Mouse (Mus musculus) urinary bladder, postnatal 10 days (tissue): ENCODE measurements around the gene Usp16.

ENCODE experiments used
- DNase-seq: peaks from one replicate; pipeline ENCODE4 v3.0.0; 2022; ENCODE audit warnings: low spot score

The Usp16 gene

DNA sequence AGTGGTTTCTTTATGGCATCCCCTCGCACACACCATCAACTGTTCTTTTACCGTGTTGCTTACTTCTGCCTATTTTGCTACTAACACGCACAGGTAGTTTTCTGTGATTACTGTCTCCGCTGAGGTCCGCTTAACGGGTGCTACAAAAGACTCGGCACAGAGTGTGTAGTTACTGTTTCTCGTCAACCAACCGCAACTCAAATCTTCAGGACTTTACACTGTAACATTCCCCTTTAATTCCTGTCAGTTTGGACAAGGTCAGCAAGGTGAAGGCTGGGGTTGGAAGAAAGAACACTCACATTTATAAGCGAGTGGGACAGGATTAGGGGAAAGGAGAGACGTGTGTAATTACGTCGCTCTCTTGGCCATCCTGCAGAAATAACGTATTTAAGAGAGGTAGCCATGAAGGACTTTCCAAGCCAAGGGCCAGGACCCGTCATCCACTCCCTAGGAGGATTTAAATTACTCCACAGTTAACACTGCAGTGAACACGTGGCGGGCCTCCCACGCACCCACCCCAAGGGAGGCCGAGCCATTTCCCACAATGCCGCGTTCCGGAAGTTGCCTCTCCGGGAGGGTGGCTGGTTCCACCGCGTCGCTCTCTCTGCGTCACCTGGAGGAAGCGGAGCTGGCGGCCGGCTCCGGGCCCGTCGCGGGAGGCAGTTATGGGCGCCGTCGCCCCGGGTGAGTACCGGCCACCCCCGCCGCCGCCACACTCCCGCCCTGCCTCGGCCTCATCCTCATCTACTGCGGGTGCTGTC, at the start of gene Usp16:
Usp16 (plus strand) TSS at position 285 of the 761 bp plus-strand sequence.
- DNase-seq, result peak; percentile 82

DNA sequence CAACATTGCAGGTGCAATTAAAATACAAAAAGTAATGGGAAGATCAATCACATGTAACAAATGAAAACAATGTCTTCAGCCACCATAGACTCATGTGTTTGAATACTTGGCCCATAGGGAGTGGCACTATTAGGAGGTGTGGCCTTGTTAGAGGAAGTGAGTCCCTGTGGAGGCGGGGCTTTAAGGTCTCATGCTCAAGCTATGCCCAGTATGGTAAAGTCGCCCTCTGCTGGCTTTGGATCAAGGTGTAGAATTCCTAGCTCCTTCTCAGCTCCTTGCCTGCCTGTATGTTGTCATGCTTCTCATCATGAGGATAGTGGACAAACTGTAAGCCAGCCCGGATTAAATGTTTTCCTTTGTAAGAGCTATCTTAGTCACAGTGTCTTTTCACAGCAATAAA, 49.5 kb upstream of the Usp16 start:
- DNase-seq, result no peak

GRCm38 (mm10) chr16:87420662-87421061, 33.8 kb upstream of the Usp16 start:
- no peak for DNase-seq

DNA sequence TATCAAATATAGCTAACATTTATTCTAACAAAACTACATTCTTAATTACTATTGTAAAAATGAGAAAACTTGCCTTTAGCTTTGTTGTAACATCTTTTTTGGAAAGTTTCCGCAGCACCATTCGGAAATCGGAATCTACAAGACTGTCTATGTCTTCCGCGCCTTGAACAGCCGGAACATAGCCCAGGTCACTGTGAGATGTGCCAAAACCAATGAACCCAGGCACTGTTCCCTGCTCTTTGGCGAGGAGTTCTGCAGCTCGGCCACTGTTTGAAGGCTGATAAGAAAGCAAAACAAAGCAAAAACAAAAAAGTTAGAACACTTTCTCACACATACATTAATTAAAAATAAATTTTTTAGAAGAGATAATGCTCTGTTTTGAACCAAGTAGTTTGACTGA, 27.0 kb upstream of the Usp16 start:
- no peak for DNase-seq

- DNase-seq, result peak; percentile 97
Observed at GRCm38 (mm10) chr16:87432033-87432814, 22.3 kb upstream of the Usp16 start, which contains the start of gene Ltn1. Gene Ltn1, minus strand, starts transcription at chr16:87432612.

DNA sequence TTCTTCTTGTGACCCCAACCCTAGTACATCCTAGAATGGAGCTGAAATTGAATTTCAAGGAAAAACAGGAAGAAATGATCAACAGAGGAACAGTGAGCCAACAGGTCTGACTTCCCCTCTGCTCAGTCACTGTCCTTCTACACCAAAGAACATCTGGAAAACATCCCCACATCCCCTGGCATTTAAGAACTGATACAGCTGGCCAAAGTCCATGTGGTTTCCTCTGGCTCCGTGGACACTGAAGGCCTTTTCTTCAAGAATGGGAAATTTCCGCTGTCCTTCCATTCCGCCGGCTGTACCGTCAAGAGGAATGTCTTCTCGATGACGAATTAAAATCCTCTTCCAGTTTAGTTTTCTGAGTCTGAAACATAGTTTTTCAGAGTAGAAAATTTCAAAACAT, 20.2 kb upstream of the Usp16 start:
- no peak for DNase-seq

- no peak for DNase-seq
Observed at GRCm38 (mm10) chr16:87434946-87435345, 19.6 kb upstream of the Usp16 start.

DNA sequence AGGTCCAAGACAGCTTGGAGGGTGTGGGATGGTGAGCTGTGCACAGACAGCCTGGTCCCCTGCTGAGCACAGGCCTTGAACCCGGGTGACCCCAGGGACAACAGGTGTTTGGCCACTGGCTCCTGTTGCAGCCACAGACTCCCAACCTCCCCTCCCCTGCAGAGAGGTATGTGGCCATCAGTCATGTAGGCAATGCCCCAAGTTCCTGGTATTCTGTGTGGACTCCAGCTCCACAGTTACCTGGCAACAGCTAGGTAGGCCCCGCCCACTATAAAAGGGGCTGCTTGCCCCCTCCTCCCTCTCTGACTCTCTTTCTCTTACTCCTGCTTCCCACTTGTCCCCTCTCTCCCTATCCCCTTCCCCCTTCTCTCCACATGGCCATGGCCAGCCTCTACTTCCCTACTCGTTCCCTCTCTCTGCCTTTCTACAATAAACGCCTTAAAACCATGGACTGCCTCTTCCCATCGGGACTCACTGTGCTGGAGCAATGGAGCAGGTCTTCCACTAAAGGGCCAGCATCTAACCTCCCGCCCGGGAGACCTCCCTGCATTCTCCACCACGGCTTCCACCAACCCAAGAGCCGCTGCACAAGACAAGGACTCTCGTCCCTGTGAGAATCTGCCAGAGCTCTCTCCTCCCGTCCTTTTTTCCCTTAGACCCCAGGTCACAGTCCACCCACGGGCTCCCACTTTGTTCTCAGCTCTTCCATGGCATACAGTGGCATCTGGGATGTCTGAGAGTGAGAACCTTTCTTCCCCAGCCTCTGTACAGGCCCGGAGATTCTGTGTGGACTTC, 18.9 kb upstream of the Usp16 start:
- DNase-seq, result no peak

- no peak for DNase-seq
Observed at GRCm38 (mm10) chr16:87437096-87437495, 17.4 kb upstream of the Usp16 start.

GRCm38 (mm10) chr16:87438697-87439096, 15.8 kb upstream of the Usp16 start:
- DNase-seq, result no peak

GRCm38 (mm10) chr16:87440184-87440686, 14.3 kb upstream of the Usp16 start, which contains the start of gene Rwdd2b:
Gene Rwdd2b, minus strand, starts transcription at chr16:87440573.
- DNase-seq, result peak; percentile 69

DNA sequence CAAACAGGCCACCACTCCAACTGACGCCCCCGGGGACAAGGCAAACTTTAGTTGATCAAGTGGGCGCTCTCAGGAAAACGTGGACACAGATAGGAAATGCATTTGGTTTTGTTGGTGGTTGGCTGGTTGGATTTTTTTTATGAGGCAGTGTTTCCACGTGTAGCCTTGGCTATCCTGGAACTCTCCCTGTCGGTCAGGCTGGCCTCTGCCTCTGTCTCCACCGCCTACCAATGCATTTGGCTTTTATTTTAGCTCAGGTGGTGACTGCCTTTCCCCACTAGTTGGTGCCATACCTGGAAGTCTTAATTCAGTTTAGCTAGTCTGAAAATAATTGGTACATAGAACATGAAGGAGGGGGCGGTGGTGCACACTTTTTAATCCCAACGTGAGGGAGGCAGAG, 13.4 kb upstream of the Usp16 start:
- no peak for DNase-seq

DNA sequence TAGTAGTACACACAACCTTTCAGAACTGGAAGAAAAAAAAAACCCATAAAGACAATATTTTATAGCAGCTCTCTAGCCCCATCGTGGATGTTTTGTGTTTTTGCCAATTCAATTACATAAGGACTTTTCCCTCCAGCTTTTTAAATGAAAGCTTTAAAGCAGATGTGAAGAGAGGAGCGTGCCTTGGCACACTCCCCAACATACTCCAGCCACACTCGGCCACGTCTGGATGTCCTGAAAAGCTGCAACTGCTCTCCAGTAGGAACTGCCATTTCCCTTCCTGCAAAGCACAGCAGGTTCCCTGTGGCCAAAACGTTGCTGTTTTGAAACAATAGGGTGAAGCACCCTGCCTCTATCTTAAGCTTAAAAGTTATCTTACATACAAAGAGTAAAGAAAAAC, 12.2 kb upstream of the Usp16 start:
- DNase-seq, result no peak

- DNase-seq, result no peak
Observed at GRCm38 (mm10) chr16:87443245-87443644, 11.3 kb upstream of the Usp16 start.

- no peak for DNase-seq
Observed at GRCm38 (mm10) chr16:87444071-87444470, 10.4 kb upstream of the Usp16 start.

GRCm38 (mm10) chr16:87445110-87445509, 9.4 kb upstream of the Usp16 start:
- no peak for DNase-seq

GRCm38 (mm10) chr16:87445528-87445927, 9.0 kb upstream of the Usp16 start:
- DNase-seq, result no peak

DNA sequence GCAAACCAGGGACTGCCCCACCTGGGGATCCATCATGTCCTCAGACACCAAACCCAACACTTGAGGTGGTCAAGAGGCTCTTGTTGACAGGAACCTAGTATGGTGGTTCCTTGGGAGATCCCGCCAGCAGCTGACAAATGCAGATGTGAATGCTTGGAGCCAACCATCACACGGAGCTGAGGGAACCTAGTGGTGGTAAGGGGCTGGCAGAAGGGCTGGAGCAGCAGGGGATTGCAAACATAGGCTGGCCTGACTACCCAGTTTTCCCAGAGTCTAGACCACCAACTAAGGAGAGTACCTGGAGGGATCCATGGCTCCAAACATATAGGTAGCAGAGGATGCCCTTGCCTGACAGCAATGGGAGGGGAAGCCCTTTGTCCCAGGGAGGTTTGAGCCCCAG, 1.3 kb upstream of the Usp16 start:
- DNase-seq, result no peak

DNA sequence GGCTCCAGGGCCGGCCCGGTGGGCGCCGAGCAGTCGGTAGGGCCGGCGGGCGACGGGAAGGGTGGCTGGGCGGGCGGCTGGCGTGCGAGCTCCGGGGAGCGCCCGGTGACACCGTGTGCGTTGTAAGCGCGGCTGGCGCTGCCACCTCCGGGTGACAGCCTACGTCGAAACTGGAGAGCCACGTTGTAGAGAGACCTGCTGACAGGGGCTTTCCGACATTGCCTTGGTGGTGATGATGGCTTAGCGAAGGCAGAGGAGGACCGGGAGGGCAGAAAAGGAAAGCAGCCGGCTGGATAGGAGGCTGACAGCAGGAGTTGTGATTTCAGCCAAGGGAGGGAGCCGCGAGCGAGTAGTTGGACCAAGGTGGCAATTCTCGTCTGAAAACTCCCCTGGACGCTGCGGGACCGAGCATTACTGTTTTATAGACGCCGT, 693 bp downstream of the Usp16 start:
- no peak for DNase-seq

- DNase-seq, result no peak
Observed at GRCm38 (mm10) chr16:87458752-87459151, 4.2 kb downstream of the Usp16 start.

GRCm38 (mm10) chr16:87470579-87470978, 16.1 kb downstream of the Usp16 start:
- DNase-seq, result no peak

DNA sequence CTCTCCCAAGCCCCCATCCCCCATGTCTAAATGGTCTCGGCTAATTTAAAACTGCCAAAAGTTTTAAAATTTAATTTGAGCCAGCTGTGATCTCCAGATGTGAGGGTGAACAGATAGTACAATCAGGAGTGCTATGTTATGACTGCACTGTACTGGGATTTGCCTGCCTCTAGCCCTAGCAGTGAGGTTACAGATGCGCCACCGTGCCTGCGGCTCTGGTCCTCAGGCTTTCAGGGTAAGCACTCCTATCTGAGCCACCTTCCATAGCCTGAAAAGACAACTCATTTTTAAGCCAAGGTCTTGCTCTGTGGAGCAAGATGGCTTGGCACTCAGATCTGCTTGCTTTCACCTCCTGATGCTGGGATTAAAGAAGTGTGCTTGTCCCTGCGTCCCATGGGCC, 29.9 kb downstream of the Usp16 start:
- DNase-seq, result no peak
